Mouse (Mus musculus) left cerebral cortex, adult 11 months (tissue): ENCODE measurements at regions not wholly inside any gene's neighbourhood (a gene's known extent, or its start where the extent isn't known, plus 50 kb on each side); places are given as distances from the start of the nearest gene placed in this dataset.
A peak's percentile ranks its signal among the peaks of the same experiment; 100 is the strongest.

Source experiments
- DNase-seq: peaks from one replicate; pipeline ENCODE4 v3.0.0; 2022; ENCODE audit warnings: low spot score

GRCm38 (mm10) chr19:15851622-15852021 lies 95.5 kb downstream of the Psat1 start:
- DNase-seq = no peak

GRCm38 (mm10) chr19:15850722-15851121 lies 96.4 kb downstream of the Psat1 start:
- no peak for DNase-seq

GRCm38 (mm10) chr19:15849235-15849634 lies 97.9 kb downstream of the Psat1 start:
- DNase-seq = no peak

GRCm38 (mm10) chr19:15838327-15838726 lies 108.8 kb downstream of the Psat1 start:
- DNase-seq = no peak

- DNase-seq = no peak
Observed at GRCm38 (mm10) chr19:15837715-15838175, 109.4 kb downstream of the Psat1 start.

GRCm38 (mm10) chr19:15836956-15837714 lies 110.0 kb downstream of the Psat1 start:
- no peak for DNase-seq

GRCm38 (mm10) chr19:15836201-15836955 lies 110.8 kb downstream of the Psat1 start:
- DNase-seq = no peak

GRCm38 (mm10) chr19:15830385-15830784 lies 116.8 kb downstream of the Psat1 start:
- DNase-seq = no peak

GRCm38 (mm10) chr19:15829158-15829557 lies 118.0 kb downstream of the Psat1 start:
- DNase-seq = no peak

GRCm38 (mm10) chr19:15827990-15828705 lies 119.0 kb downstream of the Psat1 start:
- DNase-seq = no peak

- DNase-seq = no peak
Observed at GRCm38 (mm10) chr19:15827120-15827989, 119.8 kb downstream of the Psat1 start.

GRCm38 (mm10) chr19:15823688-15824371 lies 123.3 kb downstream of the Psat1 start:
- no peak for DNase-seq

- DNase-seq = no peak
Observed at GRCm38 (mm10) chr19:15820020-15820419, 127.1 kb downstream of the Psat1 start.

GRCm38 (mm10) chr19:15815166-15815565 lies 132.0 kb downstream of the Psat1 start:
- DNase-seq = no peak

GRCm38 (mm10) chr19:15809008-15809407 lies 138.1 kb downstream of the Psat1 start:
- no peak for DNase-seq

GRCm38 (mm10) chr19:15807681-15808080 lies 139.5 kb downstream of the Psat1 start:
- DNase-seq = no peak

GRCm38 (mm10) chr19:15803131-15803889 lies 143.8 kb downstream of the Psat1 start:
- DNase-seq = no peak

GRCm38 (mm10) chr19:15802641-15803040 lies 144.5 kb downstream of the Psat1 start:
- no peak for DNase-seq

GRCm38 (mm10) chr19:15801811-15802486 lies 145.2 kb downstream of the Psat1 start:
- peak; percentile 85 for DNase-seq
